Mouse (Mus musculus): ENCODE data around the gene Cd276. TPM values are rescaled to one million over a fixed set of nuclear protein-coding genes. Genes with fewer than 3 reads are reported as not detected.
A peak's percentile ranks its signal among the peaks of the same experiment; 100 is the strongest.

The Cd276 gene
- total RNA-seq (2012; rRNA removed), result 0.55 and 0.97 TPM in 2 replicates
- total RNA-seq (2014; rRNA removed), result 0.59 and 0.78 TPM in 2 replicates
- 1.3 and 4.3 TPM in 2 replicates for polyA plus RNA-seq (2012; ENCODE audit: insufficient read length, low read depth)

DNA sequence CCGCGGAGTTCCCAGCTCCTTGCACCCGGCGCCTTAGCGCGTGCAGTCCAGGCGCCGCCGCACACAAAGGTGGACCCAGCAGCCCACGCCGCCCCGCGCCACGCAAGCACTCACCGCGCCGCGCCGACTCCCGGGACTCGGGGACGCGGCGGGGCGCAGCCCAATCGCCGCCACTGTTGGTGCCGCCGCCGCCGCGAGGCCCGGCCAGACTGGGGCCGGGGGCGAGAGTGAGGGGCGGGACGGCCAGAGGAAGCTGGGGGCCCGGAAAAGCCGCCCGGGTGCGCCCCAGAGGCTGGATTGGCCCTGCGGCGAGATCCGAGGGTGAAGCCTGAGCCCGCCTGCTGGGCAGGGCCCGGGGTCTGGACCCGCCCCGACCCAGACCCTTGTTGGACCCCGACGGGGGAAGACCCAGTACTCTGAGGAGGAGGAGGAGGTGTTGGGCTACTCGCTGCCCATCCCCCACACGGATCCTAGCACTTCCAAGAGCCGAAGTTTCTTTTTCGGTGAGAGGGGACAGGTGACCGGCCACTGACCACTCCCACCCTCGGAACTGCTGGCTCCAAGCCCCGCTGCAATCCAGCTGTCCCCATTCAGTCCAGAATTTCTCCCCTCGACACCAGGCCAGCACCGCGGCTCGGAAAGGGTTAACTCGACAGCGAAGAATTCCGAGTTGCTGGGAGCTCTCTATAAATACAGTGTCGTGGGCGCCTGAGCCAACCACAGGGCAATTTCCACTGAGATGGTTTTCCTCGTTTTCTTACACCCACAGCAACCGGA lies at the start of gene Cd276:
Gene Cd276 (minus strand): TSS at position 530 of the 777 bp plus-strand sequence.
- Histone ChIP-seq H3K27ac (ENCODE audit: insufficient read depth, low read depth) (no peak within 1 kb of the TSS), H3K27me3 (replicated peaks) (no peaks in the 10 kb centered on the region), H3K9me3 (replicated peaks; ENCODE audit: low read length) (no peaks in the 10 kb centered on the region), H3K9ac (ENCODE audit: insufficient read depth, low read depth) (peak within 1 kb of the TSS; percentile 23; the same call in 1 of the 2 replicates), H3K4me2 (ENCODE audit: insufficient read depth, low read depth, poor library complexity, severe bottlenecking) (peak within 1 kb of the TSS; percentile 60), H3K4me1 (ENCODE audit: control insufficient read depth in 1 of 2, insufficient read depth in 2 of 2) (peaks cover 7 to 21% of the 10 kb centered on the region in 2 experiments; a peak in 2 of 4 replicates), H3K36me3 (replicated peaks in 1 of 2; ENCODE audit: control insufficient read depth in 1 of 2, insufficient read depth in 1 of 2, low read length in 1 of 2) (no peaks in the 10 kb centered on the region), H3K79me2 (replicated peaks; ENCODE audit: control insufficient read depth, extremely low read depth, insufficient read depth, poor library complexity, severe bottlenecking) (no peaks in the 10 kb centered on the region), H3K4me3 (replicated peaks in 1 of 3; ENCODE audit: low read depth in 2 of 3, low read length in 2 of 3, poor library complexity in 1 of 3) (peak within 1 kb of the TSS in 2 of 3 experiments; percentile 38 to 57)
- no peak for DNase-seq (ENCODE audit: extremely low read depth)
- TF ChIP-seq NRF1 (IDR thresholded peaks at IDR 0.05; ENCODE audit: low read depth, low read length), result no peak
- no peak for TF ChIP-seq MAFK (IDR thresholded peaks at IDR 0.05; ENCODE audit: insufficient replicate concordance, low read length)
- TF ChIP-seq ELF1 (IDR thresholded peaks at IDR 0.05; ENCODE audit: low read depth, low read length), result no peak
- no peak for TF ChIP-seq ZKSCAN1 (IDR thresholded peaks at IDR 0.05; ENCODE audit: borderline replicate concordance, low read depth, low read length)
- no peak for TF ChIP-seq IRF4 (IDR thresholded peaks at IDR 0.05; ENCODE audit: low read depth, low read length)
- TF ChIP-seq TCF12 (IDR thresholded peaks at IDR 0.05; ENCODE audit: low read depth, low read length), result no peak
- no peak for TF ChIP-seq MEF2A (IDR thresholded peaks at IDR 0.05; ENCODE audit: borderline replicate concordance, low read depth, low read length)
- no peak for TF ChIP-seq USF2 (conservative IDR thresholded peaks at IDR 0.05; ENCODE audit: low read depth, low read length)
- no peak for TF ChIP-seq ZMIZ1 (IDR thresholded peaks at IDR 0.05; ENCODE audit: low read depth, low read length)
- TF ChIP-seq HCFC1 (IDR thresholded peaks at IDR 0.05; ENCODE audit: low read depth, low read length), result no peak
- no peak for TF ChIP-seq JUND (conservative IDR thresholded peaks at IDR 0.05; ENCODE audit: low read depth, low read length)
- no peak; the same call in 1 of the 2 replicates for TF ChIP-seq CHD2 (IDR thresholded peaks at IDR 0.05; ENCODE audit: low read length)
- no peak for TF ChIP-seq CHD1 (IDR thresholded peaks at IDR 0.05; ENCODE audit: low read depth, low read length)
- no peak for TF ChIP-seq MYC (IDR thresholded peaks at IDR 0.05; ENCODE audit: low read depth, low read length)
- TF ChIP-seq ETS1 (conservative IDR thresholded peaks at IDR 0.05; ENCODE audit: low read depth, low read length), result no peak
- TF ChIP-seq MAZ (IDR thresholded peaks at IDR 0.05; ENCODE audit: low read depth, low read length), result no peak
- TF ChIP-seq MAX (IDR thresholded peaks at IDR 0.05; ENCODE audit: low read length), result no peak
- no peak for TF ChIP-seq PAX5 (IDR thresholded peaks at IDR 0.05; ENCODE audit: low read length)
- dilution Hi-C loops (cut with MboI; ENCODE audit: extremely low pct_ligation_motif_present, extremely low pct_unique_long_range_greater_than_20kb, low sequenced_read_pairs), result no loop called here
- in situ Hi-C loops (cut with MboI; ENCODE audit: low pct_ligation_motif_present, low pct_unique_long_range_greater_than_20kb, low sequenced_read_pairs), result loop anchor here (25.0 kb wide), 1 partner anchor 732 kb away; the partner anchor contains the start of gene Adpgk

DNA sequence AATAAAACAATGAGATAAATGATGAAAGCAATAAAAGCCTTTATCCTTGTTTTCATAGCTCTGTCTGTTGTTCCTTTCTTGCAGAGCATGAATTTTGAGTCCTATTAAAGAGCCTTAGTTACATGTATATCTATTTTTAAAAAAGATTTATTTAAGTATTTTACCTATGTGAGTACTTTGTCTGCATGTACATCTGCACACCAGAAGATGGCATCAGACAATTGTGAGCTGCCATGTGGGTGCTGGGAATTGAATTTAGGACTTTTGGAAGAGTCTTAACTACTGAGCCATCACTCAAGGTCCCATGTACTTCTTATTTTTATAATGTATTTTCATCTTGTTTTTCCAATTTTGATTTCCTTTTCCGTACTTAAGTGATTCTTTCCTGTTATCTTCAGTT lies 40.1 kb upstream of the Cd276 start:
- H3K4me3 ChIP-seq (replicated peaks in 1 of 3; ENCODE audit: low read depth in 2 of 3, low read length in 2 of 3, poor library complexity in 1 of 3), result no peak overlapping the region
- TF ChIP-seq NELFE (IDR thresholded peaks at IDR 0.05; ENCODE audit: low read depth, low read length) (no peak), USF2 (conservative IDR thresholded peaks at IDR 0.05; ENCODE audit: low read depth, low read length) (no peak), RCOR1 (conservative IDR thresholded peaks at IDR 0.05; ENCODE audit: low read depth, low read length) (no peak), CHD2 (IDR thresholded peaks at IDR 0.05; ENCODE audit: low read length) (no peak), RAD21 (IDR thresholded peaks at IDR 0.05; ENCODE audit: low read depth, low read length) (peak; percentile 25), BHLHE40 (IDR thresholded peaks at IDR 0.05; ENCODE audit: low read depth, low read length) (no peak), ZC3H11A (IDR thresholded peaks at IDR 0.05; ENCODE audit: low read depth, low read length) (no peak), PAX5 (IDR thresholded peaks at IDR 0.05; ENCODE audit: low read length) (no peak), SMC3 (IDR thresholded peaks at IDR 0.05; ENCODE audit: low read depth, low read length) (peak; percentile 22), UBTF (IDR thresholded peaks at IDR 0.05; ENCODE audit: low read depth, low read length) (no peak), JUN (IDR thresholded peaks at IDR 0.05; ENCODE audit: insufficient read depth, low read depth, low read length) (no peak), IRF4 (IDR thresholded peaks at IDR 0.05; ENCODE audit: low read depth, low read length) (no peak), POLR2AphosphoS2 (IDR thresholded peaks at IDR 0.05; ENCODE audit: low read depth, low read length) (no peak), POLR2A (IDR thresholded peaks at IDR 0.05; ENCODE audit: low read depth, low read length) (no peak), ZMIZ1 (IDR thresholded peaks at IDR 0.05; ENCODE audit: low read depth, low read length) (no peak), CTCF (conservative IDR thresholded peaks at IDR 0.05 in 1 of 2, IDR thresholded peaks at IDR 0.05 in 1 of 2; ENCODE audit: low read depth in 2 of 2, low read length in 2 of 2) (peak in 1 of 2 experiments; percentile 33; a peak in 2 of 4 replicates), GABPA (IDR thresholded peaks at IDR 0.05; ENCODE audit: insufficient replicate concordance, low read depth, low read length) (no peak)
- dilution Hi-C loops (cut with MboI; ENCODE audit: extremely low pct_ligation_motif_present, extremely low pct_unique_long_range_greater_than_20kb, low sequenced_read_pairs) (no loop called here), in situ Hi-C loops (cut with MboI; ENCODE audit: low pct_ligation_motif_present, low pct_unique_long_range_greater_than_20kb, low sequenced_read_pairs) (no loop called here)
- H3K36me3 ChIP-seq (replicated peaks in 1 of 2; ENCODE audit: control insufficient read depth in 1 of 2, insufficient read depth in 1 of 2, low read length in 1 of 2), result peaks cover 0 to 7% of the 10 kb centered on the region in 2 experiments
- no peak overlapping the region for H3K9ac ChIP-seq (ENCODE audit: insufficient read depth, low read depth)
- peaks cover 21% of the 10 kb centered on the region; the same call in 1 of the 2 replicates for H3K79me2 ChIP-seq (replicated peaks; ENCODE audit: control insufficient read depth, extremely low read depth, insufficient read depth, poor library complexity, severe bottlenecking)
- no peaks in the 10 kb centered on the region for H3K9me3 ChIP-seq (replicated peaks; ENCODE audit: low read length)
- H3K27me3 ChIP-seq (replicated peaks), result no peaks in the 10 kb centered on the region
- H3K4me2 ChIP-seq (ENCODE audit: insufficient read depth, low read depth, poor library complexity, severe bottlenecking), result no peak overlapping the region
- peaks cover 0 to 44% of the 10 kb centered on the region in 2 experiments; a peak in 2 of 4 replicates for H3K4me1 ChIP-seq (ENCODE audit: control insufficient read depth in 1 of 2, insufficient read depth in 2 of 2)
- DNase-seq (ENCODE audit: extremely low read depth), result no peak
- no peak overlapping the region for H3K27ac ChIP-seq (ENCODE audit: insufficient read depth, low read depth)
